Mouse (Mus musculus) c-Kit-negative CD71-positive TER-119-positive erythroid progenitor cells, embryonic 14.5 days (primary cell): ENCODE data around the gene Hist1h3b.

Source experiments
- DNase-seq: peaks from one replicate; pipeline ENCODE4 v3.0.0-alpha.2; 2013; ENCODE audit warnings: low read depth, low spot score

Hist1h3b gene

GRCm38 (mm10) chr13:23772561-23773313, 20.7 kb downstream of the Hist1h3b start:
- peak; percentile 72 for DNase-seq

GRCm38 (mm10) chr13:23778339-23778738, 26.3 kb downstream of the Hist1h3b start:
- DNase-seq = no peak

- DNase-seq = no peak
Observed at GRCm38 (mm10) chr13:23779025-23779424, 27.0 kb downstream of the Hist1h3b start.

GRCm38 (mm10) chr13:23792520-23792919, 40.5 kb downstream of the Hist1h3b start:
- peak; percentile 43 for DNase-seq

GRCm38 (mm10) chr13:23799405-23799804, 47.3 kb downstream of the Hist1h3b start:
- no peak for DNase-seq
